Mouse (Mus musculus): ENCODE measurements around the gene Bri3. TPM values are rescaled to one million over a fixed set of nuclear protein-coding genes. Genes with fewer than 3 reads are reported as not detected.
A peak's percentile ranks its signal among the peaks of the same experiment; 100 is the strongest.

Gene Bri3
- total and polyA plus RNA-seq, 2 experiments from 2014 or later, result 17.6 to 138 TPM

DNA sequence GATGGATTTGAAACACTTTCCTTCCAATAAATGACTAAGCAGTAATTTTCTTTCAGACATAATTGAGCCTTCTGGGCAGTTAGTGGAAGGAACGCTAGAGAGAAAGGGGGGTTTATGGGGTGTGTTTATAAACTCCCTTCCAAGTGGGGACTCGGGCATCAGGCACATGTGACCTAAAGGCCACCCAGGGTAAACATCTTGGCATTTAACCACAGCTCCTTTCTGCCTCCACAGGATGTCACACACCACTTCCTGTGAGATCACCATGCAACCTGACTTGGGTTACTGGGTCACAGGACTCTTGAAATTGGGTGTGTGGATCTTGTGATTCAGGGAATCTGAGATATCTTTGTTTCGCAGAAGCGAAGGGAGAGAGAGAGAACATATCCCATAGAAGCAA lies 22.9 kb upstream of the Bri3 start:
- Histone ChIP-seq H3K27ac (ENCODE audit: low read depth, low read length) (no peak overlapping the region), H3K4me3 (ENCODE audit: low read depth, low read length) (no peak overlapping the region), H3K36me3 (ENCODE audit: insufficient read depth) (peaks cover 13% of the 10 kb centered on the region; the same call in 1 of the 2 replicates), H3K4me2 (ENCODE audit: low read depth) (no peak overlapping the region), H3K27me3 (ENCODE audit: insufficient read depth, low read length) (no peaks in the 10 kb centered on the region), H3K9me3 (ENCODE audit: low read length) (no peaks in the 10 kb centered on the region), H3K9ac (no peak overlapping the region), H3K4me1 (ENCODE audit: insufficient read depth) (peaks cover 3% of the 10 kb centered on the region; the same call in 1 of the 2 replicates)
- 72% methylated on average over 4 of the region's 4 CpGs for WGBS
- ATAC-seq, result no peak
- no peak for TF ChIP-seq CTCF (IDR thresholded peaks at IDR 0.05; ENCODE audit: low read depth)
- DNase-seq, result no peak

DNA sequence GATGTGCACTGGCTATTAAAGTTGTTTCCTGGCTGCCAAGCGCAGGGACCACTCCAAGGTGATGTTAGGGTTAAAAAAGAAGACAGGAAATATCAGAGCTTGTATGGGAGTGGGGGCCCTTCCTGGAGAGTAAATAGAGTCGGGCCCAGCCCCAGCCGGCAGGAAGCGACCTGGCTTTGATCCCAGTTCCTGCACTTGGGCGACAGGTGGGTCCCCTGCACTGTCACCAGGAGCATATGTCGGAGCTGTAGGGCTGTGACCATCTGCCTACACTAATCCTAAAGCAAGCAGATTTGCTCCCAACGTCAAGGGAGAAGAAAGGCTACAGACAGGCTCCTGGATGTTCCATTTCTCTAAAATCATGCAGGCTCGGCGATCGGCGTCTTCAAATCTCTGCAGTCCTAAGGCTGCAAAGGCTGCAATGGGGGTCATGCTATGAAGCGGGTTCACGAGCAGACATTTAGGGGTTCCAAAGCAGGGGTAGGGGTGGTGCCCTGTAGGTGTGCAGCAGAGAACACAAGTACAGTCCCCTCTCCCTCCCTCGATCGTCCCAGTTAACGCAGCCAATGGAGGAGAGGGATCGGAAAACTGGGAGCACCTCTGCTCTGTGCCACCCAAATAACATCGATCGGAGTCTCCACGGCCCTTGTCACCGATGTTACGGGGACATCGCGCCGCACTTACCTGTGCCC lies 21.3 kb upstream of the Bri3 start:
- peak overlapping the region; percentile 74 for H3K9ac ChIP-seq
- H3K27ac ChIP-seq (ENCODE audit: low read depth, low read length), result peak overlapping the region; percentile 80
- no peaks in the 10 kb centered on the region for H3K9me3 ChIP-seq (ENCODE audit: low read length)
- peaks cover 3% of the 10 kb centered on the region; the same call in 1 of the 2 replicates for H3K4me1 ChIP-seq (ENCODE audit: insufficient read depth)
- WGBS, result 3% methylated on average over 25 of the region's 25 CpGs
- H3K27me3 ChIP-seq (ENCODE audit: insufficient read depth, low read length), result no peaks in the 10 kb centered on the region
- ATAC-seq (peak; percentile 79), DNase-seq (no peak)
- H3K36me3 ChIP-seq (ENCODE audit: insufficient read depth), result no peaks in the 10 kb centered on the region; the same call in 1 of the 2 replicates
- H3K4me3 ChIP-seq (ENCODE audit: low read depth, low read length), result peak overlapping the region; percentile 89
- peak overlapping the region; percentile 82 for H3K4me2 ChIP-seq (ENCODE audit: low read depth)
- TF ChIP-seq CTCF (IDR thresholded peaks at IDR 0.05; ENCODE audit: low read depth), result no peak

- peak within 1 kb of the TSS; percentile 80 for H3K27ac ChIP-seq (ENCODE audit: low read depth, low read length)
- peak within 1 kb of the TSS; percentile 89 for H3K4me3 ChIP-seq (ENCODE audit: low read depth, low read length)
- no peaks in the 10 kb centered on the region; the same call in 1 of the 2 replicates for H3K36me3 ChIP-seq (ENCODE audit: insufficient read depth)
- H3K9me3 ChIP-seq (ENCODE audit: low read length), result no peaks in the 10 kb centered on the region
- ATAC-seq (peak; percentile 98), DNase-seq (peak; percentile 96)
- under 1% methylated on average over 37 of the region's 37 CpGs for WGBS
- peak within 1 kb of the TSS; percentile 82 for H3K4me2 ChIP-seq (ENCODE audit: low read depth)
- H3K27me3 ChIP-seq (ENCODE audit: insufficient read depth, low read length), result no peaks in the 10 kb centered on the region
- peaks cover 3% of the 10 kb centered on the region; the same call in 1 of the 2 replicates for H3K4me1 ChIP-seq (ENCODE audit: insufficient read depth)
- H3K9ac ChIP-seq, result peak within 1 kb of the TSS; percentile 74
- TF ChIP-seq CTCF (IDR thresholded peaks at IDR 0.05; ENCODE audit: low read depth), result peak; percentile 34; the same call in 1 of the 2 replicates
Observed at GRCm38 (mm10) chr5:144223503-144223862, 20.8 kb upstream of the Bri3 start, which contains the start of gene Tecpr1. Tecpr1 (minus strand) TSS chr5:144223615.

DNA sequence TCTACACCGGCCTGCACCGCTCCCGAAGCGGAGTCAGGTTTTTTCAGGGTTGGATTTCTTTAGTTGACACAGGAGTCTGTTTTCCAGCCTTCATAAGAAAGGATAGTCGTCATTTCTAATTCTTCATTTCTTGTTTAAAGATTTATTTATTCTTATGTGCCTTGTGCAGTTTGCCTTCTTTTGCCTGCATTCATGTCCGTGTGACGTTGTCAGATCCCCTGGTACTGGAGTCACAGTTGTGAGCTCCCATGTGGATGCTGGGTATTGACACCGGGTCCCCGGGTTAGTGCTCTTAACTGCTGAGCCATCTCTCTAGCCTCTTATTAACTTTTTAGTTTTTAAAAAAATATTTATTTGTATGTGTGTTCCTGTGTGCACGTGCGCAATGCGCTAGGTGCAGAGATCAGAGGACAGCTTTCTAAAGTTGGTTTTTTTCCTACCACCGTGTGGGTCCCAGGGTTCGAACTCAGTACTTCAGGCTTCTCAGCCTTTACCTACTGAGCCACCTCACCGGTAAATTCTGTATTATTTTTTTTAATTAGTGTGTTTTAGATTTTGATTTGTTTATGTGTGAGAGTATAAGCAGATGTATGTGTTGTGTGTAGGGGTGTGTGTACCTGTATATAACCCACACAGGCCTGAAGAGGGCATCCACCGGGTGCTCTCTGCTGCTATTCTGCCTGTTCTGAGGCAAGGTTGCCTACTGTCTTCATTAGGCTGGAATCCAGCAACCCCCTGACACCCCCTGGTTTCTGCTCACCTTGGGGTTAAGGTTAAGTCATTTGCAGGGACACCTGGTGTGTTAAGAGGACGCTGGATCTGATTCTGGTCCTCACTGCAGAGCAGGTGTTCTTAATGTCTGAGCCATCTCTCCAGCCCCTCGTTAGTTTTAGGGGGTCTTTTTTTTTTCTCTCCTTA lies 20.1 kb upstream of the Bri3 start:
- Histone ChIP-seq H3K9ac (peak overlapping the region; percentile 74), H3K4me2 (ENCODE audit: low read depth) (peak overlapping the region; percentile 82), H3K9me3 (ENCODE audit: low read length) (no peaks in the 10 kb centered on the region), H3K36me3 (ENCODE audit: insufficient read depth) (no peaks in the 10 kb centered on the region), H3K4me3 (ENCODE audit: low read depth, low read length) (peak overlapping the region; percentile 89), H3K4me1 (ENCODE audit: insufficient read depth) (peaks cover 3% of the 10 kb centered on the region; the same call in 1 of the 2 replicates), H3K27ac (ENCODE audit: low read depth, low read length) (peak overlapping the region; percentile 80), H3K27me3 (ENCODE audit: insufficient read depth, low read length) (no peaks in the 10 kb centered on the region)
- no peak for DNase-seq
- 28% methylated on average over 18 of the region's 18 CpGs for WGBS
- peak; percentile 34; the same call in 1 of the 2 replicates for ATAC-seq
- TF ChIP-seq CTCF (IDR thresholded peaks at IDR 0.05; ENCODE audit: low read depth), result no peak

GRCm38 (mm10) chr5:144226220-144226619 lies 18.0 kb upstream of the Bri3 start:
- H3K4me3 ChIP-seq (ENCODE audit: low read depth, low read length), result no peak overlapping the region
- H3K4me1 ChIP-seq (ENCODE audit: insufficient read depth), result peaks cover 3% of the 10 kb centered on the region; the same call in 1 of the 2 replicates
- no peaks in the 10 kb centered on the region for H3K9me3 ChIP-seq (ENCODE audit: low read length)
- TF ChIP-seq CTCF (IDR thresholded peaks at IDR 0.05; ENCODE audit: low read depth), result no peak
- DNase-seq (no peak), ATAC-seq (no peak)
- H3K36me3 ChIP-seq (ENCODE audit: insufficient read depth), result no peaks in the 10 kb centered on the region
- H3K27ac ChIP-seq (ENCODE audit: low read depth, low read length), result no peak overlapping the region
- H3K27me3 ChIP-seq (ENCODE audit: insufficient read depth, low read length), result no peaks in the 10 kb centered on the region
- H3K4me2 ChIP-seq (ENCODE audit: low read depth), result no peak overlapping the region
- WGBS, result 34% methylated on average over 11 of the region's 11 CpGs
- no peak overlapping the region for H3K9ac ChIP-seq

- ATAC-seq (no peak), DNase-seq (no peak)
- H3K36me3 ChIP-seq (ENCODE audit: insufficient read depth), result no peaks in the 10 kb centered on the region
- no peaks in the 10 kb centered on the region for H3K27me3 ChIP-seq (ENCODE audit: insufficient read depth, low read length)
- no peak overlapping the region for H3K27ac ChIP-seq (ENCODE audit: low read depth, low read length)
- 90% methylated on average over 7 of the region's 7 CpGs for WGBS
- H3K4me1 ChIP-seq (ENCODE audit: insufficient read depth), result no peaks in the 10 kb centered on the region
- TF ChIP-seq CTCF (IDR thresholded peaks at IDR 0.05; ENCODE audit: low read depth), result no peak
- H3K4me2 ChIP-seq (ENCODE audit: low read depth), result no peak overlapping the region
- H3K4me3 ChIP-seq (ENCODE audit: low read depth, low read length), result no peak overlapping the region
- no peaks in the 10 kb centered on the region for H3K9me3 ChIP-seq (ENCODE audit: low read length)
- H3K9ac ChIP-seq, result no peak overlapping the region
Observed at GRCm38 (mm10) chr5:144230216-144230615, 14.0 kb upstream of the Bri3 start.
